Mouse (Mus musculus) cerebellum, postnatal 14 days (tissue): Measurements from ENCODE around the gene Prkd1.
A peak's percentile ranks its signal among the peaks of the same experiment; 100 is the strongest.
"Not testable (repeated sequence)": the region's sequence is repeated elsewhere in the genome, so short reads cannot be mapped to it uniquely, and the experiment has no call there.

Experiments
- DNase-seq, 2 experiments: peaks; one replicate each; pipeline ENCODE4 v3.0.0; 2021; ENCODE audit warnings: mixed read lengths in 2 of 2

Prkd1 gene

DNA sequence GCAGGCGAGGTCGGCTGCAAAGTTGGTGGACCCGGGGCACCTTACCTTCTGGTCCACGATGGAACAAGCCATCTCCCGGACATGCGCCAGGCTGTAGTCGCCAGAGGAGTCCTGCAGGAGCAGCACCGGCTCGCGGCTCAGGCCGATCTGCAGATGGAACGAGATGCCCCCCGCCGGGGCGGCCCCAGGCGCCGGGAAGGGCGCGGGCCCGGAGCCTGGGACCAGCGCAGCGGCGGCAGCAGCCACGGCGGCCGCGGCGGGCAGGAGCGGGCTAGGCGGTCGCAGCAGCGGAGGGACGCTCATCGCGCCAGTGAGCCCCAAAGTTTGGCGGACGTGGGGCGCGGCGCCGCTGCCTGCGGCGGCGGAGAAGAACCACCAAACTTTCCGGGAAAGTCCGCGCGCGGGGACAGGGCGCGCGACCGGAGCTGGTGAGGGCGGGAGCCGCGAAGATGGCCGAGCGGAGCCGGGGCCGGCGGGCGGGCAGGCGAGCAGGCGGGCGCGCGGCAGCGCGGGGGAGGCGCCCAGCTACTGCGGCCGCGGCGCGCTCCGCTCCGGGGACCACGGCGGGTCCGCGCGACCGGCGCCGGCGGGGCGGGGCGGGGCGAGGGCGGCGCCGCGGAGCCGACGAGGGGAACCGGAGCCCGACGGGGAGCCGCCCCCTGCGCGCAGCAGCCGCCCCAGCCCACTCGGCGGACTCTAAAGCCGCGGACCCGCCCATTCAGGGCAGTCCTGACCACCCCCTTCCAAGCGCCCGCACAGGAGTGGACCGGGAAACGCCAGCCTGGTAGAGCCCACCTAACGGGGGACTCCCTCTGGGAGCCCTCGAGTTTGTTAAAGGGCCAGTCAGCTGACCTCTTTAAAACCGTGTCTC, at the start of gene Prkd1:
Gene Prkd1, minus strand, starts transcription at position 428 of the 871 bp plus-strand sequence.
- peak; percentile 58 to 65 for DNase-seq

DNA sequence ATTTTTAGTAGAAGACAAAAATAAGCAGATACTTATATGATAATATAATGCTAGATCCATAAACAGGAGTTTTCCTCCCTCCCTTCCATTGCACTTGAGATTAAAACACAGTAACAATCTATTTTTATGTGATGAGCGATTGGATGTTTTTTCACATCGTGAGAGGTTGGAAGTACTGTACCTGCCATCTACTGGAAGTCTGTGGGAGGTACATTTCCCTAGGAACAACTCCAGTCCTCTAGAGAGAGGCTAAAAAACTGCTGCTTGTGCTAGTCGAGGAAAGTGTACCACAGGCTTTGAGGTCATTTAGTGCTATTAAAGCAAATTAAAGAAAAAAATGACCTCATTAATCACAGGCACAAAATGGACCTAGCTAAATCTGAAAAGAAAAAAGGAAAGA, 48.6 kb upstream of the Prkd1 start:
- DNase-seq: peak; percentile 25 to 41

DNA sequence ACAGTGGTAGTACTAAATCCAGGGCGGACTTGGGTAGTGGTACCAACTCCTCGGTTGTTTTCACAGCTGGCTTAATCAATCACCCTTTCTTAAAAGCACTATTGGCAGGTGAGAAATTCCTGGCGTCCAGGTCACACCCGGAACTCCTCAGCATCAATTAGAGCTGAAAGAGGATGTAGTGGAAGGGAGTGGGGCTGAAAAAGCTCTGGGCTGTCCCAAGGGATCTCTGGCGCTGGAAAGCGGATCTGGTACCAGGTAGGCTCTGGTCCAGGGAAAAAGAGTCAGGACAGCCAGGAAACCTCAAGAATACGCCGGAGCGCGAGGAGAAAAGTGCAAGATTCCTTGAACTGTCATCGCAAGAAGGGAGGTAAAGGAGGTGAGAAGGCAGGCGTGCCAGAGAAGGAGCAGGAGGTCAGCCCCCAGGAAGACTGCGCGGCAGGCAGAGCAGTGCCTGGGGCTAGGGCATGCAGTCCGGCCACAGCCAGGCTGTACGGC, 675 bp downstream of the Prkd1 start:
- DNase-seq: peak in 1 of 2 experiments; percentile 13

DNA sequence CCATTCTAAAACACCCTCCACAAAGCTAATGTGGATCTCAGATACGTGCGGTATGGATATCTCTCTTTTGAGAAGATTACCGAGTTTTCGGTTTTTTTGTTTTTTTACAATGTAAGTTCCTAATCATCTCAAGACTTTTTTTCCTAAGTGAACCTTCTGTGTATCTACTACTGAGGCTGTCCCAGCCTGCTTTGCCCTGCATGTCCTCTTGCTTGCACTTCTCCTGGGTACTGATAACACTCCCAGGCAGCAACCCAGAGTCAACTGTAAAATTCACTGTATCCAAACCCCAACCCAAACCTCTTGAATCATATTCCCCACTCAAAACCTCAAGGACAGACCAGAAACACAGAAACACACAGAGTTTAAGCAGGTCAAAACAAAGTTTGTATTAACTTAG, 2.0 kb downstream of the Prkd1 start:
- no peak for DNase-seq

DNA sequence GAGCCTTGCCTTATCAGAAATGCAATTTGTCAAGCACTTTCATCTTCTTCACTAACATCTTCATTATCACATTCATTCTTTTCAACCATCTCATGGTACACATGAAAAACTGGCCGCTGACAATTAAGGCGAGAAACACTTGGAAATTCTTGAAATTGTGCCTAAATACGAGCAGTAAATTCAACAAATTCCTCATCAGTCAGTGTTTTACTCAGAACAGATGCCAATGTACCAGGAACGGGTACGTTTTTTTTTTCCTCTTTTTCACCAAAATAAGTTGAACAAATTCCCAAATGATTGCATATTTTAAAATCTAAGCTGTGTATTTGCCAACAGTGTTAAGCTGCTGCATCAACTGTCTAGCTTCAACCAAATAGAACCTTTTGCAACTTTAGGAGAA, 6.2 kb downstream of the Prkd1 start:
- DNase-seq: no peak

DNA sequence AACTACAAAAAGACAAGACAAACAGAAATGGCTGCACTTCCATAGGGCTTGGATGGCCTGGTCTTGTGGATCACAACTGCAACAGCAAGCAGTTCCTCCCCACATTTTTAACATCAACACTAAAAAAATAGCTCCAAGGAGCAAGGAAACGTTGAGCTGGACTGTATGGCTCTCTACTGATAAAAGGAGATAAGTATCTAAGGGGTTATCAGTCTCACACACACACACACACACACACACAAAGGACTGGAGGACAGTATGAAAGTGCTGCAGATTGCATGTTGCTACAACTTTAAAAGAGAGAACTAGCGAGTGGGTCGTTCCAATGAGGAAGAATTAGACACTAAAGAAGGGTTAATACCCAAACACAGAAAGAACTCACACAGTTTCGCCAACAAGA, 8.7 kb downstream of the Prkd1 start:
- DNase-seq: no peak

DNA sequence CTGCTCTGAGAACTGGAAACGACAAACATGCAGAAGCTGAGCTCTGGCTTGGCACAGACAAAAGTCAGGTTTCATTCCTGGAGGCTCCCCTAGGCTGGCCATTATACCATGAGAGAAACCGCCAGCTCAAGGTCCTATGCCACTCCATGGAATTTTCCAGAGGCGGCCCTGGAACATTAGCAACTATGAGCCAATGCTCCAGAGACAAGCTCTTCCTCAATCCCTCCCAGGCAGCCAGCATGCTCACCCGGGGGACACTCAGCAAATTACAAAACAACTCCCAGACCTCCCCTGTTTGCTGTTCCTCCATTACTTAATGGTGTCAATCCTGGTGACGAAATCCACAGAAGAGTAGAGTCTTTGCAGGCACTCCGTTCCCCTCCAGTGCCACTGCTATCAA, 14.5 kb downstream of the Prkd1 start:
- no peak for DNase-seq

DNA sequence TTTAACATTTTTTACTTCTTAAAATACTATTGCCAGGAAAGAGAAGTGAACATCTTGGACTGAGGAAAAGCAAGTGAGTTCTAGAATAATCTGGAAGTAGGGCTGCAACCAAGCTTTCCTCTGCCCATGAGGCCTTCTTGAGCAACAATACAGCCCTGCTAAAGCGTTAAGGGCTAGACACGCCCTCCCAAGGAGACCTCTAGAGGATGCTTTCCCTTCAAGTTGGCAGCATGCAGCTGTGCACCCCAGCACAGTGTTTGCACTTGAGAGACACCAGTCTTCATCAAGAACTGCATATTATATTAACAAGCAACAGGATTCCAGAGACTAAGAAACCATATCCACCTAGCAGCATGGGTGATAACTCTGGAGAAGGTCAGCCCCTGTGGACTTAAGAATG, 22.8 kb downstream of the Prkd1 start:
- not testable (repeated sequence) for DNase-seq

DNA sequence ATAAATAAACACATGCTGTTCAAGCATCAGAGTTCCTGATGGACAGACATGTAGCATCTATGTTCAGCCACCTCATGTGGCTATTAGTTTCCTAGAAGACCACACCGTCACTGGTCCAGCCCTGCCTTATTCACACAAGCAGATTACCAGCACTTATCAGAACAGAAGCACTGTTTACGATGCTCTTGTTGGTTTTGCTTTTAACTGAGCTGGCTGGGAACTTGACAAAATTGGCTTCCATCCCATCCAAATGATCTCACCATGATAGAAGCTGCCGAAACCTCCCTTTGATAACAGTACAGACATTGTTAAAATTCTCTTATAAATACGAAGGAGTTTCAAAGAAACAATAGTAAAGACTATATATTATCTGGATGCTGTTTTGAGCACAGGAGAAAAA, 24.7 kb downstream of the Prkd1 start:
- no peak for DNase-seq

DNA sequence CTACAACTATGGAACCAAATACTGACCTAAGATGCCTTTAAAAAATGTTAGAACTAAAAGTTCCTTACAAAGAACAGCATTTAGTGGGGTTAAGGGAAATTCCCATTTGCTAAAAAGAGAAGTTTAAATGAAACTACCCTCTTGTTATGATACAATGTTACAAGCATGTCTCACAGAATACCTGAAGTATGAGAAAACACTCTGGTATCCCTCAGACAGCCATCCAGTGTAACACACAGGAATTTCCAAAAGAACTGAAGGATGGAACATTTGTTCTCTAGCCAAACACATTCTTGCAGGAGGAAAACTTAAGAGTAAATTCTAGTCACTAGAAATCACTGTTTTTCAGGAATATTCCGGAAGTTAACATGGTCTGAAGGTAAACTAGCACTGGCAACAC, 33.0 kb downstream of the Prkd1 start:
- DNase-seq: no peak

DNA sequence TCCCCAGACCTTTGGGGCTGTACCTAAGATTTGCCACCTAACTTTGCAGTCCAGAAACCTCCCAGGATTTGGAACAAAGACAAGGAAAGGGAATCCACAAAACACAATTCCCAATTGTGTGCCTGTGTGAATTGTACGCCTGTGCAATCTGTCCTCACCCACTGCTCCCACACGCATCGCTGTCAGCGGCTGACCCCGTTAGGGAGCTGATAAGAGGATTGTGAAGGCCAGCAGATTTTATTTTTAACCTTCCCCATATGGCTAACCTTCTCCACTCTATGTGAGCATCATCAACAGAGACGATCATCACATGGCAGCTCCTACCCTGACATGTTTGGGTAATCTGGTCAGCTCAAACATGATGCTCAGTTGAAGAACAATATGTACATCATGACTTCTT, 34.6 kb downstream of the Prkd1 start:
- peak; percentile 14 to 44 for DNase-seq

DNA sequence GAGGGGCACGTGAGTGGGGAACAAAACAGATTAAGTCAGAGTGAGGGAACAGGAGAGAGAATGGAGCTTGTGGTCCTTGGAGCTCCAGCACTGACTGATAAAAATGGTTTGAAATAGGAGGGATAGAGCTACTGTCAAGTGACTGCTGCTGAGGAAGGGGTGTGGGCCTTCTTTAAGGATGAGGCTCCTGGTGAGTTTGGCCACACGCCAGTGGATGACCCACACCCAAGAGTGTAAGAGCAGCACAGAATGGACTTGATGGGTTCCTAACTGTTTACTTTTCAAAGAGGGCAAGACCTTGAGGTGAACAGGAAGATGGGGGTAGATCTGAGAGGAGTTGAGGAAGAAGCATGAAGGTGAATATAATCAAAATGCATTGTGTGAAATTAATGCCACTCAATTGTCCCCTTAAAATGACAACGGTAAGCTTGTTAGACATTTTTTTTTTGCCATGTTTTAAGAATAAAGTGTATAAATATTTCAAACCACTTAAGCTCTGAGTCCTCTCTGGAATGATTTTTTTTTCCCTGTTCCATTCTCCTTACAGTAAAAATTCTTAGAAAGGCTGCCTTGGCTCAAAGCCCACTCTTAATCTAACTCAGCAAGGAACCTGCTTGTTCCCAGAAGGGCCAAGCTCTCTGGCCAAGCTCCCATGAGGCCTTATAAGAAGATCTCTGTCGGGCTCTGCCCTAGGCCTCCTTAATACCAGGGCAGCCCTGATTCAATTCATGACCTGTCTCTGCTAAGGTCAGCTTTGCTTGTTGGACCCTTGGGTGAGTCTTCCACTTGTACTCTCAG, 42.0 kb downstream of the Prkd1 start:
- peak; percentile 7 to 11 for DNase-seq

DNA sequence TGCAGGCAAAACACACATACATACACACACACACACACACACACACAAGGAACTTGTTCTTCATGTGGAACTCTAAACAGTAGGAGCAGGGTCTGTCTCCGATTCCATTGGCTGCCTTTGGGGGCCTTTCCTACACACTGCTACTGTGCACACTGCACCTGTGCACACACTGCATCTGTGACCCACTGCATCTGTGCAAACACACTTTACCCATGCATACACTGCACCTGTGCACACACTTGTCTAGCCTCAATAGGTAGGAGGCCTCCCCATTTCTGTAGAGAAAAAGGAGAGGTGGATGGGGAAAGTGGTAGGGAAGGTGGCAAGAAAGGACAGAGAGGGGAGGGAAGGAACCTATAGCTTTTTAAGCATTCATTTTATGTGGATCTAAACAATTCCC, 49.5 kb downstream of the Prkd1 start:
- no peak for DNase-seq

DNA sequence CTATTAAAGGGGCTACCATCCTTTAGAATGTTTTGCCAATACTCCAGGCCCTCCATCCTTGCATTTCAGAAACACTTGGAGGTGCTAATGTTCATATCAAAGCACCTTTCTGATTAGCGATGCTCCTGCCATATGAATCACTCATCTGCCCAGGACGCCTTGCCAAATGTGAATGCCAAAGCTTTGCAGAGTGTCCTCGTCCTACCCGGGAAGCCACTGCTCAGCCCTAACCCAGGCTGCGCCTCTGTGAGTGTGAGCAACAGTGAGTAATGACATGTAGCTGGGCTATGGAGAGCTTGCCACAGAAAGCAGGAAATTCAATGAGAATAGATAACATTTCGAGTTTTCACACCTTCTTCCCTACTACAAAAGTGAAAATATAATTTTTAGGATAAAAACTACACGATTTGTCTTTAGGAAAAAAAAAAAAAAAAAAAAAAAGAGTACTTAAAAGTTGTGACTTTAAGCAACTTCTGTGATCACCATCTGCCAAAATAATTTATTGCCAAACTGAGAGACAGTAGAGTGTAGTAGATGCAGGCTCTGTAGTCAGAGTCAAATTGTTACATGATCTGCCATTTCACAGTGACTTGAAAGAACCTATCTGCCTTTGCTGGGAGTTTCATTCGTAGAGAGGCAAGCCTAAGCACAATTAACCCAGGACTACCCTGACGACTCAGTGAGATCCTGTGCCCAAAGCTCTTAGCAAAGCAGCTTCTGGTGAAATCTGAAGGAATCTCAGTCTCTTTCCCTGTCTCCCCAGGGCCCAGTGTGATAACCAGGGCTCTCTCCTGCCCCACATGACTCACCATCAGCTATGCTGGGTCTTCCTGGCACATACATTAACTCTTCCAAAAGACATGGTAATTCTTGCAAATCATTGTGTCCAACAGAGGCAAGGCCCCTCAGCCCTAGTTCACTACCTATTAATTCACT, 50.6 kb downstream of the Prkd1 start:
- peak; percentile 56 to 68 for DNase-seq

DNA sequence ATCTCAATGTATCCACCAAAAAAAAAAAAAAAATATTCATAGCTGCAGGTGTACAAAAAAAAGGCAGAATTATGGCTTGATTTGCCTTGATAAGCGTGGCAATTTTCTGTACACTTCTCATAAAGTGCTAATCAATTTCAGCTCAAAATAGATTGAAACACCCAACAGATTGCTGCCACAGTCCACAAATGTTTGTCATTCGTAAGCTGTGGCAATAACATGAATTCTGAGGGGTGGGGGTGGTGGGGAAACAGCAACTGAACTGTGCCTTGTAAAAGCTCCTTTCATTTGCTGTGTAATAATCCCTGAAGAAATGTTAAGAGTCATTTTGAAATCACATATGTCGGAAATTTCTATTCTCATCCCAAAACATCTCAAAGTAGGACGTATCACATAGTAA, 51.4 kb downstream of the Prkd1 start:
- DNase-seq: no peak

DNA sequence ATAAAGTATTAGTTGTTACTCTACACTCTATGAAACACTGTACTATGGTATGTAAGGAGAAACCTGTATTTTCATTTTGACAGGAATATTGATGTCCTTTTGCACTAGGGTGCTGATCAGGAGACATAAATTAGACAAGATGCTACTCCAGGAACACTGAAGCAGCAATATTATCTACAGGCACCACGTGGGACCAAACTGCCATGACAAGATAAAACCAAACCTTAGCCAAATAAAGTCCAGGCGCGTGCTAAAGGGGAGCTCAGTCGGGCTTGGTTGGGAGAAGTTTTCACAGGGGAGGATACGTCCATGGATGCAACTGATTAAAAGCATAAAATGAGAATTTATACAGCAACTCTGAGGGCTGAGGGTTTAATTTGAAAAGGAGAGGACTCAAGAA, 53.1 kb downstream of the Prkd1 start:
- no peak for DNase-seq

DNA sequence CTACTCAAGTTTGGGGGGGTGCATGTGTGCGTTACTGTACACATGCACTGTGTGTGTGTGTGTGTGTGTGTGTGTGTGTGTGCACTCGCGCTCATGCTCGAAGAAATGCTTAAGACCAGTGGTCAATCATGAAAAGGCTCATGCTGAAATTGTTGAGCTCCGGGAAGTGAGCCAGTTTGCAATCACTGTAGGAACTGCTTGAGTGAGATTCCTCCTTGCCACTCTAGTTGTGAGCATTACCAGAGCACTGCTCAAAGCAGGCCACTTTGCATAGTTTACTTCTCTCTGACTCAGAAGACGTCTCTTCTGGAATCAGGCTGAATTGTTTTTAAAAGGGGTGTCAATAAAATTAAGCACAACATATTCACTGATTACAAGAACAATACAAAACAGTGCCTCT, 54.4 kb downstream of the Prkd1 start:
- no peak for DNase-seq

DNA sequence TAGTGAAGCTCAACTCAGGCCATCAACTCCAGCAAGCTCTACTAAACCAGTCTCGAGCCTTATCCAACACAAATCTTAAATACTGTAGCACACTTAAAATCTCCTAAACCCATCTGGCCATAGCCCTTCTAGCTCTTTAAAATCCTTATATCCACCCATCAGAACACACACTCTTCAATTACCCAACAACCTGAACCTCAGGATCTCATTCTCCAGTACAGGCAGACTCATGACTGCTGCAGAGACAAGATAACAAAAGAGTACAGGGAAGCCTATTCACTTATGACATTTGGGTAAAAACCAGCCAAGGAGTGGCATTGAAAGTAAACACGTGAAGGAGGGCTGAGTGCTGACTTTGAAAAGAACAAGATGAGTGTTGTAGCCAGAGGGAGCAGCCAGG, 55.4 kb downstream of the Prkd1 start:
- DNase-seq: no peak

DNA sequence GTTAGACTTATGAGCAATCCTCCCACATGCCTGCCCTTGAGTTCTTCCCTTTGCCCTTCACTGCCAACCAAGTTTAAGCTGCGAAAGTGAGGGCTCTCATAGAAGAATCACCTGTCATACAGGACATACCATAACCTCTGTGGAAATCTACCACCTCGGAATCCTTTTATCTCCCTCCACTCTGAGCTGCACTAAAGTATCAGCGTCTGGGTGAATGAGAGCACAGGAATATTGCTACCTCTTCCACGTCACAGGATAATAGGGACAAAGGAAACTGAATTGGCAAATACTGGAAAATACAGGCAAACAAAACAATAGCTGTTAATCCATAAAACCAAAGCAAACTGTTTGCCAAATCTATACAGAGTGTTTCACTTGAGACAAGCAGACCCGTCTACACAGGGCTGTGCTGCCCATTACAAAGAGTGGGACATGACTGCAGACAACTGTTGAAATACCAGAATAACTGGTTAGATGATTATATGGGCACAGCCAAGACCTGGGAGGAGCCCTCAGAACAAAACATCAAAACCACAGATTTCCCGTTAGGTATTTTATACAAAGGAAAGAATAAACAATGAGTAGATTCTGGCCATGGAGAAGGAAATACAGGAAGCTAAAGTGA, 60.6 kb downstream of the Prkd1 start:
- DNase-seq: no peak

DNA sequence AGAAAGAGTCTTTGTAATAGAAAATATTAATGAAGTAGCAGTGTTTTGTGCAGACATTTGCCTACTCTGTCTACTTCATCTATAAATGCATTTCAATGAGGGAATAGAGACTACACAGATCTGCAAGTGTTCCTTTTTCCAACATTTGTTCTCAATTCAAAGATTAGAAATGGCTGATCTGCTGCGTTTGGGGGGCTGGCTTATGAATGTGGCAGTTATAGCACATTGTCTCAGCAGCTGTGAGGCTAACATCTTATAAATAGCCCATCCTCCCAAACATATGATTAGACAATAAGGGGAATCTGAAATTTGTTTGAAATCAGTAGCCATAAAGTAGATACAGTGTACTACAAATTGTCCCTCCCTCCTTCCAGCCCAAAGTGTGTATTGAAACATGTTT, 83.7 kb downstream of the Prkd1 start:
- DNase-seq: no peak

DNA sequence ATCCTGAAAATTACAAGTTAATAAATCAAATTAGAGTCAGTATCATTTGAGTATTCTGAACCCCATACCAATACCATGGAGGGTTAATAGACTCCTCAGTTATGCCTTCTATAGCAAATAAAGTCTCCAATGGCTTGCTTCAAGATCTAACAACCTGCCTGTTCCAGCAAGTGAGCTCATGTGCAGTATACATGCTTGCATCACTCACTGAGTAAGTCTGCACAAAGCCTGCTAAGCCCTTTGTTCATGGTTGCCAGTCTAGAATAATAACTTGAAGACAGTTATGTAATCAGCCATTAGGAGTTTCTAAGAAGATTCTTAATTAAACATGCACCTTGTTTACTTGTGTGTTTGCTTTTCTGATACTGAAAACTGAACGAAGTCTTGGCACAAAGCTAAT, 88.4 kb downstream of the Prkd1 start:
- no peak for DNase-seq

DNA sequence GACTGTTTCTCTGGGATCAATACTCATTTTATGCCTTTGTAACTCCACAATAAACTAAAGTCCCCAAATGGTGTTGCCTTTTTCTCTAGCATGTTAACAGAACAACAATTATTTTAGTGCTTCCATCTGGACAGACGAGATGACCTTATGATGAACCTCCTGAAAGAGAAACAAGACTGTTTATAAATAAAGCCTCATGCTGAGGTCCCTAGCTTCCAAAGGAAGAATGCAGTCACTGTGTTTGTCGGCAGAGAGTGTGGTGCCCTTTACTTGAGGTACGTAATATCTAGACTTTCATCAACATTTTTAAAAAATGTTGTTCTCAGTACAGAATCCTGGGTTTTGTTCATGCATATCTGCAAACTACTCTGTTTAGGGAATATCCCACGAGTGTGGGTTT, 90.7 kb downstream of the Prkd1 start:
- DNase-seq: no peak
